Mouse (Mus musculus): ENCODE measurements at regions not wholly inside any gene's neighbourhood (a gene's known extent, or its start where the extent isn't known, plus 50 kb on each side); places are given as distances from the start of the nearest gene placed in this dataset.

- DNase-seq, result no peak
These were observed 450.3 kb upstream of the Marcks start for GRCm38 (mm10) chr10:37589009-37589408.

GRCm38 (mm10) chr10:37571171-37571570, 432.5 kb upstream of the Marcks start:
- DNase-seq, result no peak

- DNase-seq, result no peak
These were observed 423.0 kb upstream of the Marcks start for GRCm38 (mm10) chr10:37561705-37562104.

GRCm38 (mm10) chr10:37549446-37549845, 410.7 kb upstream of the Marcks start:
- DNase-seq, result no peak

- DNase-seq, result no peak
These were observed 402.0 kb upstream of the Marcks start for GRCm38 (mm10) chr10:37540703-37541102.

GRCm38 (mm10) chr10:37505966-37506615, 367.4 kb upstream of the Marcks start:
- no peak for DNase-seq

GRCm38 (mm10) chr10:37504468-37504867, 365.7 kb upstream of the Marcks start:
- no peak for DNase-seq

- DNase-seq, result no peak
These were observed 363.8 kb upstream of the Marcks start for GRCm38 (mm10) chr10:37502505-37502904.

GRCm38 (mm10) chr10:37501043-37501442, 362.3 kb upstream of the Marcks start:
- DNase-seq, result no peak

- DNase-seq, result no peak
These were observed 356.7 kb upstream of the Marcks start for GRCm38 (mm10) chr10:37495467-37495866.

- no peak for DNase-seq
These were observed 355.9 kb upstream of the Marcks start for GRCm38 (mm10) chr10:37494552-37495166.

- DNase-seq, result no peak
These were observed 355.4 kb upstream of the Marcks start for GRCm38 (mm10) chr10:37494098-37494497.

- DNase-seq, result no peak
These were observed 345.7 kb upstream of the Marcks start for GRCm38 (mm10) chr10:37484311-37485023.

GRCm38 (mm10) chr10:37483521-37483920, 344.8 kb upstream of the Marcks start:
- DNase-seq, result no peak

- no peak for DNase-seq
These were observed 343.2 kb upstream of the Marcks start for GRCm38 (mm10) chr10:37481879-37482278.

GRCm38 (mm10) chr10:37480331-37480730, 341.6 kb upstream of the Marcks start:
- no peak for DNase-seq

- no peak for DNase-seq
These were observed 339.4 kb upstream of the Marcks start for GRCm38 (mm10) chr10:37478108-37478507.

- DNase-seq, result no peak
These were observed 334.4 kb upstream of the Marcks start for GRCm38 (mm10) chr10:37473086-37473485.

- DNase-seq, result no peak
These were observed 318.7 kb upstream of the Marcks start for GRCm38 (mm10) chr10:37457384-37457783.

GRCm38 (mm10) chr10:37449894-37450293, 311.2 kb upstream of the Marcks start:
- no peak for DNase-seq

- DNase-seq, result no peak
These were observed 308.8 kb upstream of the Marcks start for GRCm38 (mm10) chr10:37447333-37448204.

- no peak for DNase-seq
These were observed 301.3 kb upstream of the Marcks start for GRCm38 (mm10) chr10:37439863-37440613.

Measured in cerebellum, adult 9-10 months (tissue).